Mouse (Mus musculus) embryo, embryonic 10.5 days (tissue): ENCODE results near the gene Mfsd4b3.
A peak's percentile ranks its signal among the peaks of the same experiment; 100 is the strongest.
"Not testable (repeated sequence)": the region's sequence is repeated elsewhere in the genome, so short reads cannot be mapped to it uniquely, and the experiment has no call there.

ENCODE experiments used
- DNase-seq: peaks from one replicate; pipeline ENCODE4 v3.0.0-alpha.2; 2015; ENCODE audit warnings: low spot score

Mfsd4b3 gene

DNA sequence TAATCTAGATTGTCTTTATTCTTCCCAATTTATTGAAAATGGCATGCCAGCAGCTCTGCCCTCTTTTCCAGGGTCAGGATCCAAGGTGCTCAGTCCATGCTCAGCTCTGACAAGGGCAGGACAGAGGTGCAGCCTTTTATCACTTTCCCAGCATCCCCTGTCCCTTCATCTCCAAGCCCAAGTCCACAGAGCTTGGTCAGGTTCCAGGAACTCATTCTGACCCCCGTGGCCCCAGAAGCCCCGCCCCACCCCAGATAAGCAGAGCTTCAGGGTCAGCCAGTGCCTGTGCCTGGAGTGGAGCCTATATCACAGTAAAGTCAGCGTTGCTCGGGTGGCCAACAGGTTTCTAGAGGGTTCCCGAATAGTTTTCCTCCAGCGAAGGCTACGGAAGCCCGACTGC lies 35.4 kb downstream of the Mfsd4b3 start:
- not testable (repeated sequence) for DNase-seq

DNA sequence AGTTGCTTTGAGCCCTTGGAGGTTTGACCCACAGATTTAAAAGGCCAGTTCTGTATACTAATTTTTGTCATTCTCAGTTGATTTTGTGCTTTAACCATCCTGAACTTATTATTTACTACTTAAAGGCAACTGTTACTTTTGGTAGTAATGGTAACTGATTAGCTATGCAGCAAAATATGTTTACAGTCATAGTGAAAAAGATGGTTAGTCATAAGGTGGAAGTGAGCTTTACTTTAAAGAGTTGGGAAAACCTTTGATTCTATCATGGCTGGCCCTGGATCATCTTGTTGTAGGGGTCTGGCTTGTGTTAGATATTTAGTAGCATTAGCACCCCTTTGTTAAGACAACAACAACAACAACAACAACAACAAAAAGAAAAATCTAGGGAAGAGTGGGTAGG lies 47.3 kb downstream of the Mfsd4b3 start:
- DNase-seq, result no peak

- DNase-seq, result no peak
These were observed 51.0 kb downstream of the Mfsd4b3 start for GRCm38 (mm10) chr10:39908768-39909441.

DNA sequence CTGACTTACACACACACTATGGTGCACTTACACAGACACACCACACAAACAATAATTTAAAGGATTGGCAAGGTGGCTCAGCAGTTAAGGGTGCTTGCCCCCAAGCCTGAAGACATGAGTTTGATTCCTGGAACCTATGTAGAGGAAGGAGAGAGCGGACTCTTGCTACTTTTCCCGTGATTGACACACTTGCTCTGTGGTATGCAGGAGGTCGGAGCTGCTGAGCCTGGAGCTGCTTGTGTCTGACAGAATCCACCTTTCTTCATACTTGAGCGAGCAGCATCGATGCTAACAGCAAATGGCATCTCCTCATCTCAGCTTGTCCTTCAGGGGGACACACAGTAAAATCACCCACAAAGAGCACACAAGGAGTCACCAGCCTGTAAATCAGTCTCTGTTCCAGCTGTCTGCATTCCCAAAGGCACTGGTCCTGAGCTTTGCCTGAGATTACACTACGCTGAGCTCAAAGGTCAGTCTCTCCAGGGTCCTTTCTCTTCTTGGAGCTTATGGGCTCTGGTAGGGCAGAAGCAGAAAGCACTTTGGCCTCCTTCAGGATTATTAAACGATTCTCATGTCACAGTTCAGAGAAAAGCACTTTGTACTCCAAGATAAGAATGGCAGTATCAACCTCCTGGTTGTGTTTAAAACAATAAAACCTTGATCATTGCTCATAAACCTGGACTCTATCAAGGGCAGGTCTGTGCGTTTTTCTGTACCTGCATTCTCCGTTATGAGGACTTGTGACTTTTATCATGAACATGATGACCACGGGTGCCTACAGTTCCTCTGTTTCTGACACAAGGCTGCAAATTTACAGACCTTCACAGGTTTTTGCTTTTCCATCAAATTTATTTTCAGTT lies 52.9 kb downstream of the Mfsd4b3 start:
- DNase-seq, result no peak

DNA sequence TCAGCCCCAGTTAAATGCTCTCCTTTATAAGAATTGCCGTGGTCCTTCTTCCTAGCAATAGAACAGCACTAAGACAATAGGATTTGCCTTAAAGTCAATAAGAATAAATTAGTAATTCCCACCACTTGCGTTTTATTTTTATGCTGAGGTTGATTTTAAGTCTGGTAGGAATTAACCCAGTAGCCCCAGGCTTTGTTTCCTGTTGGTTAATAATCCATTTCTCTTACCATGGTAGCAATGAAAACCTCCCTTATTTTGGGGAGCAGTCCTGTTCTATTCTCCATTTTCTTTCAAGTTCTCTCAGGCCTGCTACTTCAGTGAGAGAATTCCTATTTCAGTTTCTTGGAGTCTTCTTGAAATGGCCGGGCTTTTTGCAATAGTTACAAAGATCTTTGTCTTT lies 55.8 kb downstream of the Mfsd4b3 start:
- no peak for DNase-seq

- DNase-seq, result peak; percentile 95
These were observed 61.0 kb downstream of the Mfsd4b3 start, which contains the start of gene Mfsd4b4 for GRCm38 (mm10) chr10:39898874-39899371. Gene Mfsd4b4, minus strand, starts transcription at chr10:39899238.
